Mouse (Mus musculus) heart, adult 2 months (tissue): ENCODE measurements at regions not wholly inside any gene's neighbourhood (a gene's known extent, or its start where the extent isn't known, plus 50 kb on each side); places are given as distances from the start of the nearest gene placed in this dataset.

ENCODE experiments used
- DNase-seq, 2 experiments: peaks; one replicate each; pipeline ENCODE4 v3.0.0; 2021
- H3K27ac ChIP-seq: fragments of 200-600 bp; 2 replicates; pipeline ENCODE4 v1.8.1; 2022
- H3K27me3 ChIP-seq: fragments of 200-500 bp; 2 replicates; pipeline ENCODE4 v1.6.1; 2012; ENCODE audit warnings: mild to moderate bottlenecking, low read length, inconsistent platforms, mixed read lengths; ENCODE audit not compliant: control insufficient read depth, insufficient read depth
- H3K36me3 ChIP-seq: fragments of 200-500 bp; 2 replicates; pipeline ENCODE4 v1.6.1; 2012; ENCODE audit warnings: low read length, inconsistent platforms; ENCODE audit not compliant: control insufficient read depth, insufficient read depth
- H3K4me1 ChIP-seq: fragments of 200-500 bp; 2 replicates; pipeline ENCODE4 v1.6.1; 2011; ENCODE audit warnings: low read length; ENCODE audit not compliant: control insufficient read depth, insufficient read depth
- H3K4me3 ChIP-seq: fragments of 200-600 bp; 2 replicates; pipeline ENCODE4 v1.8.1; 2022
- H3K79me2 ChIP-seq: fragments of 200-500 bp; replicated peaks from 2 replicates; pipeline ENCODE4 v1.6.1; 2012; ENCODE audit warnings: mild to moderate bottlenecking, inconsistent platforms, low read length, moderate library complexity, mixed read lengths; ENCODE audit not compliant: control insufficient read depth, insufficient read depth
- H3K9ac ChIP-seq: fragments of 200-500 bp; 2 replicates; pipeline ENCODE4 v1.6.1; 2012; ENCODE audit warnings: low read depth, mild to moderate bottlenecking, control low read depth, inconsistent platforms, low read length, mixed read lengths
- CTCF ChIP-seq: fragments of 200-600 bp; IDR thresholded peaks from 2 replicates; pipeline ENCODE4 v1.8.1; 2022; ENCODE audit warnings: antibody characterized with exemption, mild to moderate bottlenecking, moderate library complexity
- EP300 ChIP-seq: fragments of 200-500 bp; IDR thresholded peaks from 2 replicates; pipeline ENCODE4 v1.6.1; 2011; ENCODE audit warnings: low read depth, low read length, control low read depth; ENCODE audit not compliant: insufficient read depth
- POLR2A ChIP-seq: fragments of 200-500 bp; IDR thresholded peaks from 2 replicates; pipeline ENCODE4 v1.6.1; 2011; ENCODE audit warnings: mild to moderate bottlenecking, low read depth, low read length, control low read depth; ENCODE audit not compliant: insufficient read depth
- WGBS: fragments of 180-500 bp; shearing (Covaris S2); methylation state at CpG from one replicate; pipeline ENCODE4 v1.1.7; 2018; 5-methylcytosine and 5-hydroxymethylcytosine counted together
- intact Hi-C: fragments of 180-260 bp; cut with DNase I; formaldehyde crosslinking; loops from one replicate; pipeline ENCODE4 v1.15.1; 2025

DNA sequence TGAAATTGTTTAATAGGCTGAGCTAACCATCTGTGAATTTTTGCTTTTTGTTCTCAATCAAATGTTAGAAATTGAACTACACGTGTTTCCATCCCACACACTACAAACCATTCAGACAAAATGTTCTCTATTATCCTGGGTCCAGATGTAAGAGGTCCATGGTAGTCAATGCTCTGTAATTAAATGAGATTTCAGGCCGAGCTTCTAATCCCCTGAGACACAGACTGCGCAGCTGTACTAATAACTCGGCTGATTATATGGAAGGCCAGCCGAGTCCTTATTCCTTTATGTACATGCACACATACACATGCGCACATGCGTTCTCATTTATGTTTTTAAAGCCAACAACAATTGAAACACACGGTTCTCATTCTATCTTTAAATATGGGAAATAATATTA, 118.3 kb upstream of the Slc25a13 start:
- 82% methylated on average over 8 of the region's 8 CpGs for WGBS
- Histone ChIP-seq H3K79me2 (no peaks in the 10 kb centered on the region), H3K4me3 (no peak overlapping the region), H3K36me3 (no peaks in the 10 kb centered on the region), H3K27ac (no peak overlapping the region), H3K4me1 (no peaks in the 10 kb centered on the region), H3K27me3 (no peaks in the 10 kb centered on the region), H3K9ac (no peak overlapping the region)
- intact Hi-C loops = no loop called here
- no peak for DNase-seq
- TF ChIP-seq EP300 = no peak
- no peak for TF ChIP-seq POLR2A
- no peak for TF ChIP-seq CTCF

GRCm38 (mm10) chr6:6330271-6330670, 113.3 kb upstream of the Slc25a13 start:
- WGBS = 96% methylated on average over 1 of the region's 1 CpGs
- TF ChIP-seq POLR2A (no peak), EP300 (no peak), CTCF (no peak)

GRCm38 (mm10) chr6:6325516-6325915, 108.5 kb upstream of the Slc25a13 start:
- no peak for TF ChIP-seq EP300
- no peak for TF ChIP-seq POLR2A
- TF ChIP-seq CTCF = no peak
- H3K79me2 ChIP-seq = no peaks in the 10 kb centered on the region
- DNase-seq = no peak
- no peak overlapping the region for H3K4me3 ChIP-seq
- no peaks in the 10 kb centered on the region for H3K36me3 ChIP-seq
- no peak overlapping the region for H3K9ac ChIP-seq
- H3K27me3 ChIP-seq = no peaks in the 10 kb centered on the region
- no peak overlapping the region for H3K27ac ChIP-seq
- intact Hi-C loops = no loop called here
- 25% methylated on average over 1 of the region's 1 CpGs for WGBS
- H3K4me1 ChIP-seq = no peaks in the 10 kb centered on the region

More at GRCm38 (mm10) chr6:6330271-6330670, 113.3 kb upstream of the Slc25a13 start:
- H3K4me3 ChIP-seq = no peak overlapping the region
- intact Hi-C loops = no loop called here
- H3K27me3 ChIP-seq = no peaks in the 10 kb centered on the region
- no peaks in the 10 kb centered on the region for H3K4me1 ChIP-seq
- H3K79me2 ChIP-seq = no peaks in the 10 kb centered on the region
- no peak overlapping the region for H3K9ac ChIP-seq
- no peaks in the 10 kb centered on the region for H3K36me3 ChIP-seq
- DNase-seq = no peak
- H3K27ac ChIP-seq = no peak overlapping the region

GRCm38 (mm10) chr6:6316725-6317124, 99.8 kb upstream of the Slc25a13 start:
- no peak for DNase-seq
- intact Hi-C loops = no loop called here
- Histone ChIP-seq H3K79me2 (no peaks in the 10 kb centered on the region), H3K27ac (no peak overlapping the region; the same call in 1 of the 2 replicates), H3K9ac (no peak overlapping the region), H3K4me3 (no peak overlapping the region), H3K27me3 (no peaks in the 10 kb centered on the region), H3K36me3 (peaks cover 4% of the 10 kb centered on the region), H3K4me1 (no peaks in the 10 kb centered on the region; the same call in 1 of the 2 replicates)
- TF ChIP-seq CTCF (no peak), EP300 (no peak), POLR2A (no peak)
- WGBS = 70% methylated on average over 4 of the region's 4 CpGs

- Histone ChIP-seq H3K9ac (no peak overlapping the region), H3K4me3 (no peak overlapping the region), H3K79me2 (no peaks in the 10 kb centered on the region), H3K27ac (no peak overlapping the region), H3K36me3 (peaks cover 4% of the 10 kb centered on the region), H3K4me1 (no peaks in the 10 kb centered on the region; the same call in 1 of the 2 replicates), H3K27me3 (no peaks in the 10 kb centered on the region)
- TF ChIP-seq POLR2A = no peak
- TF ChIP-seq EP300 = no peak
- TF ChIP-seq CTCF = no peak
- 84% methylated on average over 6 of the region's 6 CpGs for WGBS
- DNase-seq = no peak
- intact Hi-C loops = no loop called here
Measured at GRCm38 (mm10) chr6:6313171-6313570, 96.2 kb upstream of the Slc25a13 start.

- intact Hi-C loops = no loop called here
- no peak for TF ChIP-seq POLR2A
- TF ChIP-seq CTCF = no peak
- TF ChIP-seq EP300 = no peak
- Histone ChIP-seq H3K4me1 (peaks cover 3% of the 10 kb centered on the region), H3K27me3 (no peaks in the 10 kb centered on the region), H3K36me3 (peaks cover 1% of the 10 kb centered on the region; the same call in 1 of the 2 replicates), H3K27ac (no peak overlapping the region), H3K9ac (no peak overlapping the region), H3K4me3 (no peak overlapping the region), H3K79me2 (no peaks in the 10 kb centered on the region)
- no peak for DNase-seq
- WGBS = 68% methylated on average over 3 of the region's 3 CpGs
Measured at GRCm38 (mm10) chr6:6310213-6310612, 93.2 kb upstream of the Slc25a13 start.

DNA sequence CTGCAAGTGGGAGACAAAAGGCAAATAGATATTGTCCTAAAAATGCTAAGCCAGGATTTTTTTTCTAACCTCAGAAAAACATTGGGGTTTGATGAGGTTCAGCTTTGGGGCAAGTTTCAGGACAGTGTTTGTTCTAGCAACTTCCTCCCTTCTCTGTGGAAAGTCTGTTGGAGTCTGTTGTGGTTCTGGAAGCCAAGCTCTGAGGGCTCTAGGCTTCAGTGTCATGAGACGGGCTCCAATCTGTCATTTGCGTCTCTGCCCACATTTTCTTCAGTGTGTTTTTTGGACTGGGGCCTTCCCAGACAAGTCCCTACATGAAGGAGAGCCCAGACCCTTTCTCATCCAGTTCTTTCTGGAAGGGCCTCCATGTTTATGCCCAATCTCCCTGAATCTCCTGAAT, 90.6 kb upstream of the Slc25a13 start:
- peaks cover 4% of the 10 kb centered on the region for H3K4me1 ChIP-seq
- no peak overlapping the region for H3K9ac ChIP-seq
- DNase-seq = peak in 1 of 2 experiments; percentile 33
- H3K27me3 ChIP-seq = no peaks in the 10 kb centered on the region
- no peak overlapping the region; the same call in 1 of the 2 replicates for H3K27ac ChIP-seq
- H3K79me2 ChIP-seq = no peaks in the 10 kb centered on the region
- TF ChIP-seq CTCF (no peak), EP300 (no peak), POLR2A (no peak)
- 36% methylated on average over 2 of the region's 2 CpGs for WGBS
- no peak overlapping the region for H3K4me3 ChIP-seq
- H3K36me3 ChIP-seq = peaks cover 5% of the 10 kb centered on the region; the same call in 1 of the 2 replicates
- intact Hi-C loops = loop anchor here (10.0 kb wide), 1 partner anchor 267 kb away; the partner anchor contains the start of gene Sem1
